In the genomic region with DNA sequence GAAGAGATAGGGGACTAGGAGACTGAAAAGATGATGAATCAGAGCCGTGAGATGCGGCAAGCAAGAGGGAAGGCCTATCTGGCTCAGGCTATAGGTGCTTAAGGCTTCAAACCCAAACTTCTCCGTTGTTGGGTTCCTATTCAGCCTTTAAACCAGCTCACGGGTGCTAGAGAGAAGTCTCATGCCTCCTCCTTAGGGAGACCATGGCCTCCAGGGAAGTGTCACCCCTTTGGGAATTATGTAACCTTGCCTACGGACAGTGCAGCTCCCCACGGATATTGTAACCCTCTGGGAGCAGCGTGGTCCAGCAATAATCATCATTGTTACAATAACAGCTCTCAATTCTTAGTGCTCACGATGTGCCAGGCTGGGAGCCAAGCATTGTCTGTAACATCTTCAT, we compare ENCODE assay signal across 8 mouse cellular contexts. TPM values are rescaled to one million over a fixed set of nuclear protein-coding genes. Genes with fewer than 3 reads are reported as not detected.
DNase-seq lines count a peak whose midpoint lies in the region; ATAC-seq and TF ChIP-seq lines count a peak whose summit lies in the region.

No protein-coding gene starts in this region.

- peak overlapping the region; percentile 94 for H3K4me2 ChIP-seq in hindbrain, embryonic 11.5 days (replicated peaks; ENCODE audit: low read depth, low read length)
- H3K4me2 ChIP-seq in midbrain, embryonic 12.5 days (replicated peaks) = peak overlapping the region; percentile 92

- peak overlapping the region; percentile 33; the same call in 1 of the 2 replicates for H3K4me3 ChIP-seq in kidney, adult 2 months (ENCODE audit: insufficient read depth, low read depth, low read length)
- peak overlapping the region; percentile 98 for H3K4me3 ChIP-seq in embryonic facial prominence, embryonic 10.5 days
- peak overlapping the region; percentile 90; the same call in 1 of the 2 replicates for H3K4me3 ChIP-seq in hindbrain, embryonic 11.5 days (ENCODE audit: low read depth, low read length)
- peak overlapping the region; percentile 90 for H3K4me3 ChIP-seq in midbrain, embryonic 12.5 days

- H3K9me3 ChIP-seq in embryonic facial prominence, embryonic 10.5 days = no peaks in the 10 kb centered on the region
- H3K9me3 ChIP-seq in hindbrain, embryonic 11.5 days (ENCODE audit: control insufficient read depth, low read length) = no peaks in the 10 kb centered on the region
- H3K9me3 ChIP-seq in midbrain, embryonic 12.5 days = no peaks in the 10 kb centered on the region

- ATAC-seq in hindbrain, embryonic 11.5 days (ENCODE audit: low FRiP score) = no peak
- ATAC-seq in midbrain, embryonic 12.5 days (ENCODE audit: low FRiP score, low read depth) = no peak

- no peaks in the 10 kb centered on the region for H3K36me3 ChIP-seq in kidney, adult 2 months (ENCODE audit: control insufficient read depth, insufficient read depth, low read length)
- peaks cover 10% of the 10 kb centered on the region for H3K36me3 ChIP-seq in embryonic facial prominence, embryonic 10.5 days (replicated peaks)
- H3K36me3 ChIP-seq in hindbrain, embryonic 11.5 days (ENCODE audit: control insufficient read depth, insufficient read depth, low read length) = no peaks in the 10 kb centered on the region
- no peaks in the 10 kb centered on the region for H3K36me3 ChIP-seq in midbrain, embryonic 12.5 days

- DNase-seq in kidney, adult 2 months = no peak
- DNase-seq in kidney, postnatal 10 days = no peak
- no peak for DNase-seq in embryonic facial prominence, embryonic 10.5 days (ENCODE audit: low spot score)
- peak; percentile 21 for DNase-seq in hindbrain, embryonic 11.5 days (ENCODE audit: low spot score)
- DNase-seq in adrenal gland, postnatal 14 days = no peak
- DNase-seq in spleen, postnatal 4 days (ENCODE audit: low spot score in 2 of 2) = no peak
- DNase-seq in thymus, adult 18-20 months = no peak

- peak overlapping the region; percentile 68 for H3K27ac ChIP-seq in kidney, adult 2 months (ENCODE audit: insufficient read depth, low read depth, low read length)
- H3K27ac ChIP-seq in embryonic facial prominence, embryonic 10.5 days (replicated peaks) = peak overlapping the region; percentile 97
- H3K27ac ChIP-seq in hindbrain, embryonic 11.5 days (ENCODE audit: low read depth, low read length) = 0 out of 2 replicates have a peak overlapping the region, but pooled peaks have one; percentile 8
- H3K27ac ChIP-seq in midbrain, embryonic 12.5 days (replicated peaks) = peak overlapping the region; percentile 89

- H3K27me3 ChIP-seq in kidney, adult 2 months (replicated peaks; ENCODE audit: control insufficient read depth, insufficient read depth, low read length) = no peaks in the 10 kb centered on the region
- H3K27me3 ChIP-seq in embryonic facial prominence, embryonic 10.5 days (replicated peaks; ENCODE audit: low read depth, poor library complexity, severe bottlenecking) = no peaks in the 10 kb centered on the region
- H3K27me3 ChIP-seq in hindbrain, embryonic 11.5 days (ENCODE audit: control insufficient read depth, insufficient read depth, low read length) = no peaks in the 10 kb centered on the region
- H3K27me3 ChIP-seq in midbrain, embryonic 12.5 days = no peaks in the 10 kb centered on the region

- H3K4me1 ChIP-seq in kidney, adult 2 months (ENCODE audit: control insufficient read depth, insufficient read depth, low read length) = peaks cover 15% of the 10 kb centered on the region
- peaks cover 43% of the 10 kb centered on the region for H3K4me1 ChIP-seq in embryonic facial prominence, embryonic 10.5 days
- peaks cover 11% of the 10 kb centered on the region for H3K4me1 ChIP-seq in hindbrain, embryonic 11.5 days (replicated peaks; ENCODE audit: control insufficient read depth, insufficient read depth, low read length)
- H3K4me1 ChIP-seq in midbrain, embryonic 12.5 days = peaks cover 37% of the 10 kb centered on the region

- TF ChIP-seq POLR2A in kidney, adult 2 months (IDR thresholded peaks at IDR 0.05; ENCODE audit: low read depth, low read length) = no peak

- 50% methylated on average over 8 of the region's 8 CpGs for WGBS in kidney, adult 2 months
- WGBS in embryonic facial prominence, embryonic 10.5 days = 18% methylated on average over 8 of the region's 8 CpGs
- 23% methylated on average over 8 of the region's 8 CpGs for WGBS in hindbrain, embryonic 11.5 days
- 14% methylated on average over 8 of the region's 8 CpGs for WGBS in midbrain, embryonic 12.5 days

- TF ChIP-seq CTCF in kidney, adult 2 months (conservative IDR thresholded peaks at IDR 0.05; ENCODE audit: insufficient read depth, insufficient read length, low read depth, low read length) = no peak

- peak overlapping the region; percentile 40 for H3K9ac ChIP-seq in hindbrain, embryonic 11.5 days (ENCODE audit: low read depth, low read length)
- H3K9ac ChIP-seq in midbrain, embryonic 12.5 days (replicated peaks) = no peak overlapping the region

RNA-seq across cellular contexts. Expression of gene Erf, which starts 1.3 kb away (rescaled TPM):
- 37.0 and 46.2 TPM in 2 replicates for polyA plus RNA-seq in kidney, adult 2 months (2012; rRNA removed)
- polyA plus RNA-seq in embryonic facial prominence, embryonic 10.5 days (2016; fragmentation: Nextera tagmentation; extraction: Ambion mirVana) = 10.9 and 11.5 TPM in 2 replicates
- polyA plus RNA-seq in hindbrain, embryonic 11.5 days (2014; fragmentation: Nextera tagmentation; extraction: Ambion mirVana) = 12.8 and 14.2 TPM in 2 replicates
- polyA plus RNA-seq in midbrain, embryonic 12.5 days (2016; fragmentation: Nextera tagmentation; extraction: Ambion mirVana) = 8.8 and 10.0 TPM in 2 replicates
- 29.7 and 34.4 TPM in 2 replicates for total RNA-seq in adrenal gland, postnatal 14 days (2021)

RNA-seq across cellular contexts. Expression of gene Gsk3a, which starts 14.2 kb away (rescaled TPM):
- polyA plus RNA-seq in kidney, adult 2 months (2012; rRNA removed) = 127 and 128 TPM in 2 replicates
- polyA plus RNA-seq in embryonic facial prominence, embryonic 10.5 days (2016; fragmentation: Nextera tagmentation; extraction: Ambion mirVana) = 10.6 and 10.7 TPM in 2 replicates
- polyA plus RNA-seq in hindbrain, embryonic 11.5 days (2014; fragmentation: Nextera tagmentation; extraction: Ambion mirVana) = 14.1 and 16.1 TPM in 2 replicates
- 17.9 and 19.0 TPM in 2 replicates for polyA plus RNA-seq in midbrain, embryonic 12.5 days (2016; fragmentation: Nextera tagmentation; extraction: Ambion mirVana)
- total RNA-seq in adrenal gland, postnatal 14 days (2021) = 96.8 and 104 TPM in 2 replicates

RNA-seq across cellular contexts. Expression of gene Cic, which starts 15.7 kb away (rescaled TPM):
- 41.8 and 41.9 TPM in 2 replicates for polyA plus RNA-seq in kidney, adult 2 months (2012; rRNA removed)
- 17.1 and 21.4 TPM in 2 replicates for polyA plus RNA-seq in embryonic facial prominence, embryonic 10.5 days (2016; fragmentation: Nextera tagmentation; extraction: Ambion mirVana)
- 25.4 and 39.0 TPM in 2 replicates for polyA plus RNA-seq in hindbrain, embryonic 11.5 days (2014; fragmentation: Nextera tagmentation; extraction: Ambion mirVana)
- 39.4 and 40.8 TPM in 2 replicates for polyA plus RNA-seq in midbrain, embryonic 12.5 days (2016; fragmentation: Nextera tagmentation; extraction: Ambion mirVana)
- 115 and 127 TPM in 2 replicates for total RNA-seq in adrenal gland, postnatal 14 days (2021)

RNA-seq across cellular contexts. Expression of gene Zfp526, which starts 30.6 kb away (rescaled TPM):
- polyA plus RNA-seq in kidney, adult 2 months (2012; rRNA removed) = 8.9 and 10.8 TPM in 2 replicates
- polyA plus RNA-seq in embryonic facial prominence, embryonic 10.5 days (2016; fragmentation: Nextera tagmentation; extraction: Ambion mirVana) = 2.7 and 3.3 TPM in 2 replicates
- polyA plus RNA-seq in hindbrain, embryonic 11.5 days (2014; fragmentation: Nextera tagmentation; extraction: Ambion mirVana) = 2.9 and 3.9 TPM in 2 replicates
- 2.3 and 2.5 TPM in 2 replicates for polyA plus RNA-seq in midbrain, embryonic 12.5 days (2016; fragmentation: Nextera tagmentation; extraction: Ambion mirVana)
- total RNA-seq in adrenal gland, postnatal 14 days (2021) = 9.0 and 11.6 TPM in 2 replicates

RNA-seq across cellular contexts. Expression of gene Dedd2, which starts 31.4 kb away (rescaled TPM):
- 34.8 and 43.7 TPM in 2 replicates for polyA plus RNA-seq in kidney, adult 2 months (2012; rRNA removed)
- 11.3 and 12.0 TPM in 2 replicates for polyA plus RNA-seq in embryonic facial prominence, embryonic 10.5 days (2016; fragmentation: Nextera tagmentation; extraction: Ambion mirVana)
- polyA plus RNA-seq in hindbrain, embryonic 11.5 days (2014; fragmentation: Nextera tagmentation; extraction: Ambion mirVana) = 7.3 and 8.5 TPM in 2 replicates
- 11.7 and 12.2 TPM in 2 replicates for polyA plus RNA-seq in midbrain, embryonic 12.5 days (2016; fragmentation: Nextera tagmentation; extraction: Ambion mirVana)
- total RNA-seq in adrenal gland, postnatal 14 days (2021) = 17.4 and 17.9 TPM in 2 replicates

Comparison
In these comparisons a context has a peak if more than half of its experiments do, and no peak if none do; other contexts are left out.
1. H3K27ac ChIP-seq: peak in every context shown above with its lines; median percentile 97 in embryonic facial prominence, embryonic 10.5 days; 89 in midbrain, embryonic 12.5 days; 68 in kidney, adult 2 months; 8 in hindbrain, embryonic 11.5 days.
2. H3K4me3 ChIP-seq: peak in every context shown above with its lines; median percentile 98 in embryonic facial prominence, embryonic 10.5 days; 90 in hindbrain, embryonic 11.5 days; 90 in midbrain, embryonic 12.5 days; 33 in kidney, adult 2 months.